Mouse (Mus musculus): ENCODE measurements at regions not wholly inside any gene's neighbourhood (a gene's known extent, or its start where the extent isn't known, plus 50 kb on each side); places are given as distances from the start of the nearest gene placed in this dataset.

DNA sequence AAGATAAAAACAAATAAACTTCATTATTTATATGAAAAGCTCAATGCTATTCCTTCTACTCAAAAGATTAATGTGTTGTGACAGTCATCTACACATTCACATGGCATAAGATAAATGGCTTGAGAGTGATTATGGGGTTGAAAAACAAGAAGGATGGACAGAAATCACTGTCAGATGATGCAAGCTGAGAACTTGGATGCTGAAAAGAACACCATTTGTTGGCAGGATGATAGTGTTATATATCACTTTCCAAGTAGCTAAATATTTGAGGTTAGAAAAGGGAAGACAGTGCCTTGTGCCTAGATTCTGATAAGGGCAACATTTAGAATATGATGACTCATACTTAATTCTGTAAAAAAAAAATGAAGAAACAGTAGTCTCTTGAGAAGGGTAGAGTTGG, 817.0 kb downstream of the Phex start:
- TF ChIP-seq CTCF (IDR thresholded peaks at IDR 0.05; ENCODE audit: borderline replicate concordance, extremely low read depth, insufficient read depth, insufficient read length) (no peak), POLR2A (IDR thresholded peaks at IDR 0.05; ENCODE audit: borderline replicate concordance, extremely low read depth, insufficient read depth, insufficient read length, poor library complexity, severe bottlenecking) (no peak)
- DNase-seq (ENCODE audit: low read depth), result no peak

DNA sequence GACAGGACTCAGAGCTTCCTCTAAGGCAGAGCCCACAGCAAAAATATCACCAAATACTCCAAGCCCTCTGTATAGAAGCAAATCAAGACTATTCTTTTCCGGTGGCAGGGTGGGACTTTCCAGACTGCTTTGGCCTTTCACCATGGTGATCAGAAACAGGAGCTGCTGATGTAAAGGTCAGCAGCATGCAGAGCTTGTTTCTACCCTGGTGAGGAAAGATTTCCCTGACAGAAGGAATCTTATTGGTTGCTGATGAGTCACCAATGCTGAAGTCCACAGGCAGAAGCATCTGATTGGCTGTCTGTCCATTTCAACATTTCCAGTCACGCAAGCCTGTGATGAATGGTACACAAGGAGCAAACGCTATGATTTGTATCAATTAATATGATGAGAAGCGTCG, 820.4 kb downstream of the Phex start:
- peak; percentile 50 for DNase-seq (ENCODE audit: low read depth)
- no peak for TF ChIP-seq POLR2A (IDR thresholded peaks at IDR 0.05; ENCODE audit: borderline replicate concordance, extremely low read depth, insufficient read depth, insufficient read length, poor library complexity, severe bottlenecking)
- TF ChIP-seq CTCF (IDR thresholded peaks at IDR 0.05; ENCODE audit: borderline replicate concordance, extremely low read depth, insufficient read depth, insufficient read length), result no peak
